Mouse (Mus musculus) midbrain, embryonic 10.5 days (tissue): ENCODE results near the gene Palld. TPM values are rescaled to one million over a fixed set of nuclear protein-coding genes. Genes with fewer than 3 reads are reported as not detected.

Experiments
- DNase-seq: peaks from one replicate; pipeline ENCODE4 v3.0.0-alpha.2; 2017; ENCODE audit warnings: low spot score
- H3K27ac ChIP-seq: fragments of 300-500 bp; sonication (generic); replicated peaks from 2 replicates; pipeline ENCODE4 v1.5.1; 2016; ENCODE audit warnings: mild to moderate bottlenecking
- H3K27me3 ChIP-seq: fragments of 300-500 bp; sonication (generic); 2 replicates; pipeline ENCODE4 v1.6.1; 2016; ENCODE audit warnings: low read depth, mild to moderate bottlenecking; ENCODE audit not compliant: poor library complexity, severe bottlenecking
- H3K36me3 ChIP-seq: fragments of 300-500 bp; sonication (generic); 2 replicates; pipeline ENCODE4 v1.6.1; 2016; ENCODE audit warnings: mild to moderate bottlenecking, moderate library complexity
- H3K4me1 ChIP-seq: fragments of 300-500 bp; sonication (generic); 2 replicates; pipeline ENCODE4 v1.6.1; 2016
- H3K4me3 ChIP-seq: fragments of 300-500 bp; sonication (generic); 2 replicates; pipeline ENCODE4 v1.5.1; 2016; ENCODE audit warnings: mild to moderate bottlenecking, moderate library complexity
- H3K9me3 ChIP-seq: fragments of 300-500 bp; sonication (generic); replicated peaks from 2 replicates; pipeline ENCODE4 v1.6.1; 2016; ENCODE audit warnings: mild to moderate bottlenecking
- WGBS: fragments of 180-500 bp; shearing (Covaris S2); methylation state at CpG from one replicate; pipeline ENCODE4 v1.1.7; 2016; 5-methylcytosine and 5-hydroxymethylcytosine counted together
- polyA plus RNA-seq: library from polyadenylated mRNA; unstranded; fragments of >200 nt; fragmentation: Nextera tagmentation; extraction: Ambion mirVana; gene quantifications from 2 replicates; pipeline ENCODE4 v1.2.1, GENCODE M21; 2016

Palld gene
- polyA plus RNA-seq, 1 experiment from 2014 or later, result 58.2 TPM

DNA sequence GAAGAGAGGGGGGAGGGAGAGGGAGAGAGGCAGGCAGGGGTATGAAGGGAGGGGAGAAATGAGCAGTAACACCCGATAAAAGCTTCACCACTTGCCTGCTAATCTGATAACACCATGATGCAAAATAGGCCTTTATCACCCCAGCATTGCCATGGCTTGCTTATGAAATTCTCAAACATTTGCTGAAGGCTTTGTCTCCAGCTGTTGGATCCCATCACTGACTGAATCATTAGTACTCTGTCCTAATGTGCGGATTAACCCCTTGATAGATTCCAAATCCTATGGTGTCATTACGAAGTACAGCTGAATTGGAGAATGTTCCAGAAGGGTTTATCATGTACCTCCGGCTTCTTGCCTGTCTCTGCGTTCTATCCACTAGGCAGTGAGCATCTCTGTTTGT lies 55.0 kb downstream of the Palld start:
- H3K4me3 ChIP-seq, result no peak overlapping the region
- 76% methylated on average over 5 of the region's 5 CpGs for WGBS
- peaks cover 48% of the 10 kb centered on the region for H3K27me3 ChIP-seq
- H3K9me3 ChIP-seq, result no peaks in the 10 kb centered on the region
- no peak for DNase-seq
- H3K4me1 ChIP-seq, result peaks cover 13% of the 10 kb centered on the region
- H3K27ac ChIP-seq, result no peak overlapping the region
- no peaks in the 10 kb centered on the region for H3K36me3 ChIP-seq

DNA sequence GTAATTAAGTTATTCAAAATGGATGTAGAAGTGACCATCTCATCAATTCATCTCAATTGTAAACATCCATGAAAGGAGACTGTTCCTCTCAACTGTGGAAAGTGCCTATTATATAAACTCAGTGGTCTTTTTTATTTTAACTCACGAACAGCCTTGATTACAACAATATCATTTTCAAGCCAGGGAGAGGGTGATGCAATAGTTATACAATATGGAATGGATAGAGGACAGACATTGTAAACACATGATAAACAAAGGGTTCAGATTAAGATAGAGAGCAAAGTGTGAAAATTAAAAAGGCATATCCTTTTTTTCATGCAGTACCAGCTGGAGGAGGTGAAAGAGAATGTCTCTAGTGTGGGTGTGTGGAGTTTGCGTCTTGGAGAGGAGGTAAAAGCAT lies 57.5 kb downstream of the Palld start:
- no peak for DNase-seq
- Histone ChIP-seq H3K4me3 (no peak overlapping the region), H3K27me3 (peaks cover 23% of the 10 kb centered on the region), H3K27ac (no peak overlapping the region), H3K36me3 (no peaks in the 10 kb centered on the region), H3K9me3 (no peaks in the 10 kb centered on the region), H3K4me1 (peaks cover 13% of the 10 kb centered on the region)
- 91% methylated on average over 2 of the region's 2 CpGs for WGBS

DNA sequence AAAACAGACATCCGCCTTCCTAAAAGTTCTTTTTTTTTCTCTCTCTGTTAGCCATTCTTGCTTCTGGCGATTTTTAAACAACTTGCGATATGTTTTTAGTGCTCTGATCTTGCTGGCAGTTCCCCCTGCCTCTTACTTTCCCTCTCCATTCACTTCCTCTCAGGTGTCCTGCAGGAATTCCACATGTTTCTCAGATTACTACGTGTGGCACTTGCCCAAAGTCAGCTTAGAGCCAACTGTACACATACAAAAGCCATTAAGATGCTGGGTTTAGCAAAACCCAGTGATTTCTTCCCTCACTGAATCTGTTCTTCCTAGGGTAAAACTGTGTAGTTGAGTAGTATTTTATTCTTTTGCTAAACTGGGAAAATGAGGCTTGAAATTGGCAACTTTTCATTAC lies 57.9 kb downstream of the Palld start:
- H3K27ac ChIP-seq, result no peak overlapping the region
- H3K27me3 ChIP-seq, result peaks cover 19% of the 10 kb centered on the region
- no peaks in the 10 kb centered on the region for H3K9me3 ChIP-seq
- no peak overlapping the region for H3K4me3 ChIP-seq
- WGBS, result 84% methylated on average over 4 of the region's 4 CpGs
- no peaks in the 10 kb centered on the region for H3K36me3 ChIP-seq
- no peak for DNase-seq
- peaks cover 13% of the 10 kb centered on the region for H3K4me1 ChIP-seq

DNA sequence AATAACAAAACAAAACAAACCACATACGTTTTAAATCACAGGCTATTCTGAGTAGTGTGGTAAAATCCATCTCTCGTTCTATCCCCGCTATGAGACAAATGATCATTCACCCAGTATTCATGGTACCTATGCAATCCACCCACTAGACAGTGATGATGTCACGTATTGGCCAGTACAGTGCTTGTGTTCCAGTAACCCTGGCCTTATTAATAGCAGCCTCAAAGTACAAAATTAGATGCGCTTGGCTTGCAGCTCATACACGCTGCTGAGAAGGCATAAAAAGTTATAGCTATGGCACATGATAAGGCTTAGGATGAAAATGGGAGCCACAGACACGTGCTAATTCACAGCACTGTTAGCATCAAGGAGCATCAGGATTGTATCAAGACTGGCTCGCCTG lies 58.7 kb downstream of the Palld start:
- DNase-seq, result no peak
- Histone ChIP-seq H3K4me1 (peaks cover 8% of the 10 kb centered on the region), H3K27me3 (peaks cover 16% of the 10 kb centered on the region; the same call in 1 of the 2 replicates), H3K36me3 (no peaks in the 10 kb centered on the region), H3K9me3 (no peaks in the 10 kb centered on the region), H3K27ac (no peak overlapping the region), H3K4me3 (no peak overlapping the region)
- WGBS, result 94% methylated on average over 8 of the region's 8 CpGs

DNA sequence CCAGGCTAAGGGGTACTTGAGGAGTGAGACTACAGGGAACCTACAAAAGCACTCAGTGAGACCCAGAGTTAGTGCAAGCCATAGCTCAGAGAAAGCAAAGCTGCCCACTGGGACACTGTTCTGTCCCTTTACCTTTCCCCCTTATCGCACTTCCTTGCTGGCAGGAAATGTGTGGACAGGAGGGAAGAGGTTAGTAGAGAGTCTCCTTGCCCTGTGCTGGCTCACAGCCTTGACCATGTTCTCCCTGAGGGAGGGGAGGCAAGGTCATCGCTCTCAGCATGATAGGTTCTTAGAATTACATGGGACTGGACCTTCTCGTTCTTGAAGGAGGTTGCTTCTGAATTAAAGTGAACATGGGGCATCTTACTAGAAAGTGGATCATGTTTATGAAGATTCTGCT lies 69.3 kb downstream of the Palld start:
- Histone ChIP-seq H3K27me3 (no peaks in the 10 kb centered on the region), H3K4me1 (no peaks in the 10 kb centered on the region), H3K36me3 (no peaks in the 10 kb centered on the region), H3K9me3 (no peaks in the 10 kb centered on the region), H3K4me3 (no peak overlapping the region), H3K27ac (no peak overlapping the region)
- no peak for DNase-seq
- 92% methylated on average over 3 of the region's 3 CpGs for WGBS

DNA sequence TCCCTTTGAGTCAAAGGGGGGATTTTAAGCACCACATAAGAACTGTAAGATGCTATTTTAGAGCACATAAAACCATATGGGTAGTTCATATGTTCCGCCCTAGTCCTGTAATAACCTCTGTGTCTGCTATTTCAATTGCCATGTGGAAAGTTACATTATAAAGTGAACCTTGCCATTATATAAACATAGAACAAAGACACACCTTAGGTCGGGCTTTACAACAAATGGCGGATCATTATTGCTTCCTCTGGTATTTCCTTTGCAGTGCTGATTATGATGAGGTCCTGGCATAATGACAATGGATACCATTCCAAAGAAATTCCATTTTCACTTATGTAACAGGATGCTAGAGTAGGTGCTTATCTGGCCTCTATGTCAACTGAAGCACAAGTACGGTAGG lies 70.5 kb downstream of the Palld start:
- 88% methylated on average over 4 of the region's 4 CpGs for WGBS
- no peak overlapping the region for H3K4me3 ChIP-seq
- no peaks in the 10 kb centered on the region for H3K9me3 ChIP-seq
- no peaks in the 10 kb centered on the region for H3K27me3 ChIP-seq
- H3K4me1 ChIP-seq, result no peaks in the 10 kb centered on the region
- no peak for DNase-seq
- no peaks in the 10 kb centered on the region for H3K36me3 ChIP-seq
- H3K27ac ChIP-seq, result no peak overlapping the region

DNA sequence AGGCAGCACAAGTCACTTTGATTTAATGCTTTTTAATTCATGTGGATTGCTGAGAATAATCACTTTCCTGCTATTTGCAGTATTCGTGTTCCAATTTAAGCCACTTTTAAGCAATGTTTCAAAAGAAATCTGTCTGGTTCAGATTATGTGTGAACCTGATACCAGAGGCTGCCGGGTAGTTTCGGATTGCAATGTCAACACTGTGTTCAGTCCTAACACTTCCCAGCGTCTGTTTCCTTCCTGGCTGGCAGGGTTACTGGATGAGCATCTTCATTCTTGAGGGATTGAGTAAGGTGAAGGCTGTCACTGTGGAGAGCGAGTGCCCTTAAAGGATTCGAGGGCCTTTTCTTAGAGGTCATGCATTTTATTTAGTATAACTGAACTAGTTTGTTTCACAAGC lies 71.7 kb downstream of the Palld start:
- no peak overlapping the region for H3K27ac ChIP-seq
- 61% methylated on average over 6 of the region's 6 CpGs for WGBS
- H3K4me1 ChIP-seq, result no peaks in the 10 kb centered on the region
- no peak overlapping the region for H3K4me3 ChIP-seq
- no peaks in the 10 kb centered on the region for H3K27me3 ChIP-seq
- no peaks in the 10 kb centered on the region for H3K9me3 ChIP-seq
- no peak for DNase-seq
- no peaks in the 10 kb centered on the region for H3K36me3 ChIP-seq

DNA sequence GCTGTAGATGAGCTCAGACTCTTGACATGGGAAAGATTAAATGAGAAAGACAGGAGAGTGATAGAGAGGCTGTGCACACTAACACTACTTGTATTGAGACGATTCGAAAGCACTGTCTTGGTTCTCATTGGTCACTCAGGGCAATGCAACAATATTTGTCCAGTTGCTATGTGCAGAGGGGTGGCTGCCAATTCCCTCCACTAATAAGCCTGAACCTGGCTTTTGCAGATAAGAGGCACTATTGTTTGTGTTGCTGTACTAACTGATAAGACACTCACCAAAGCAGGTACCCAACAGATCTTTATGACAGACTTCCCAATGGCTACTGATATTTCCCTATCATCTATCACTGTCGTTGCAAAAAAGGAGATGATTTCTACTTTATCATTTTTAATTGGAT lies 77.9 kb downstream of the Palld start:
- no peaks in the 10 kb centered on the region for H3K9me3 ChIP-seq
- no peaks in the 10 kb centered on the region for H3K27me3 ChIP-seq
- DNase-seq, result no peak
- H3K4me3 ChIP-seq, result no peak overlapping the region
- no peak overlapping the region for H3K27ac ChIP-seq
- H3K4me1 ChIP-seq, result no peaks in the 10 kb centered on the region
- no peaks in the 10 kb centered on the region for H3K36me3 ChIP-seq
- WGBS, result 83% methylated on average over 3 of the region's 3 CpGs

DNA sequence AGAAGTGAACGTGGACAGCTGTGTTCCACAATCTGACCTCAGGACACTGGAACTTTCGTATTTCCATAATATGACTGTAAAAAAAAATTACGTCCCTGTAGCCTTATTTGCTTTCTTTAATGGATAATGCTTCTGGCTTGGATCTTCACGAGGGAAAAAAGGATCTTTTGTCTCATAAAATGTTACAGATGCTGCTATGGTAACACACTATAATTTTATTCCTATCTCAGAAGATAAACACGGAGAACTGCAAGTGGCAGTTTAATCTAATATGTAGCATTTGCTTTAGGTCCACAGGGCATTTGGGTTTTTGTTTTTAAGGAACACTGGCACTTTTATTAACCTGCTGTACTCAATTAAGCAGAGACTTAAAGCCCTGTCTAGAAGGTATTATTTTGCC lies 79.3 kb downstream of the Palld start:
- no peak overlapping the region for H3K27ac ChIP-seq
- no peaks in the 10 kb centered on the region for H3K27me3 ChIP-seq
- H3K4me3 ChIP-seq, result no peak overlapping the region
- no peaks in the 10 kb centered on the region for H3K4me1 ChIP-seq
- 72% methylated on average over 5 of the region's 5 CpGs for WGBS
- DNase-seq, result no peak
- H3K9me3 ChIP-seq, result no peaks in the 10 kb centered on the region
- no peaks in the 10 kb centered on the region for H3K36me3 ChIP-seq

DNA sequence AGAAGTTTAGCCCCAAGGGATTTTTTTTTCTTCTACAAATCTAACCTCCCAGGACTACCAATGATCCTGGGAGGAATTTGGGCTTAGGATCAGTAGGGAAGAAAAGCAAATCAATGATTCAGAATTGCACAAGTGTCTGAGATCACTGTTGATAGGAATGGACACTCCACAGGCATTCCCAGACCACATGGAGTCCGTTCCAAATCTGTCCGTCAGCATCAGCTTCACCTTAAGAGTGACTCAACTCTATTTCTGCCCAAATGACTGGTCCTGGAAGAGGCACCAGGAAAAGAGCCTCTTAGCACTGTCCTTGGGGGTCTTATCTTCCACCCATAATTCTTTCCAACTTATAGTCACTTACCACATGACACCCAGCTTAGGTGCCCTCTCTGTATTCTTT lies 98.7 kb downstream of the Palld start:
- DNase-seq, result no peak
- Histone ChIP-seq H3K4me3 (no peak overlapping the region), H3K27ac (no peak overlapping the region), H3K9me3 (no peaks in the 10 kb centered on the region), H3K36me3 (no peaks in the 10 kb centered on the region), H3K4me1 (no peaks in the 10 kb centered on the region), H3K27me3 (no peaks in the 10 kb centered on the region)
- 89% methylated on average over 2 of the region's 2 CpGs for WGBS

DNA sequence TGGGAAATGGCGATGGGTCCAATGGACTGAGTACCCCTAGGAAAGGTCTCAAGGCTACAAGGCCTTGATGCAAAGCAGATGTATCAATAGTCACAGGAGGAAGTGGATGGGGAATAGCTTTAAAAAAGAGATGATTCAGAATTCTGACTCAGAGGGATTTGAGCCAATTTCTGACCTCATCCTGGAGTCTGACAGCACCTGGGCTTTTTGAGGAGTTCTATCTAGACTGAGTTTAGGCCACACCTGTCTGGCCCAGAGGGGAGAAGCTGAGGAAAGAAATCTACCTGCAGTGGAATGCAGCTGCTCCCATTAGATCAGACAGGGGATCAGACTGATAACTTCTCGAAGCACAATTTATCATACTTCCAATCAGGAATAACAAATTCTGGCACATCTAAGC lies 99.7 kb downstream of the Palld start:
- H3K36me3 ChIP-seq, result no peaks in the 10 kb centered on the region
- H3K27me3 ChIP-seq, result no peaks in the 10 kb centered on the region
- H3K27ac ChIP-seq, result no peak overlapping the region
- no peaks in the 10 kb centered on the region for H3K9me3 ChIP-seq
- H3K4me3 ChIP-seq, result no peak overlapping the region
- H3K4me1 ChIP-seq, result no peaks in the 10 kb centered on the region
- DNase-seq, result no peak
- WGBS, result 86% methylated on average over 2 of the region's 2 CpGs

DNA sequence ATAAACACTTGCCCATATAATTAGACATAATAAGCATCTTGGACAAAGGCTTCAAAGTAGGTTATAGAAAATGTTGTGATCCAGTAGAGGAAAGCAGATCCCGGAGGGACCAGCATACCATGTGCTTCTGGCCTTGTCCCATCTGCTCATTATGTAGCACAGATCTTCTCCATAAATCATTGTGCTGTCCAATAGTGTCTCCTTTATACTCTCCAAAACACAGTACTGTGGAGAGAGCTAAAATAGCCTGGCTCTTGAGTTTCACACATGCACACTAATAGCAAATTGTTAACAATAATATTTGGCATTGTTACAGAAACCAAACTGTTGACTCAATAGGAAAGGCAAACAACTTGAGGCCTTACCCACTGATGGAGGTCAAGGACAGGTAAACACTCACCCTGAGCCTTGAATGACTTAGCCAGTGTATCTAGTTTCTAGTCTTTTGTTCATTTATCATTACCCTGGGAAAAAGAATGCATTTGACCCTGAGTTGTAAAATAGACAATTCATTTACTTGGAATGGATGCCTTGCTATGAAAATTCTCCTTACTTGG lies 105.0 kb downstream of the Palld start:
- H3K4me3 ChIP-seq, result no peak overlapping the region
- 88% methylated on average over 1 of the region's 1 CpGs for WGBS
- no peaks in the 10 kb centered on the region for H3K36me3 ChIP-seq
- no peaks in the 10 kb centered on the region for H3K4me1 ChIP-seq
- H3K9me3 ChIP-seq, result no peaks in the 10 kb centered on the region
- DNase-seq, result no peak
- H3K27me3 ChIP-seq, result no peaks in the 10 kb centered on the region
- no peak overlapping the region for H3K27ac ChIP-seq

DNA sequence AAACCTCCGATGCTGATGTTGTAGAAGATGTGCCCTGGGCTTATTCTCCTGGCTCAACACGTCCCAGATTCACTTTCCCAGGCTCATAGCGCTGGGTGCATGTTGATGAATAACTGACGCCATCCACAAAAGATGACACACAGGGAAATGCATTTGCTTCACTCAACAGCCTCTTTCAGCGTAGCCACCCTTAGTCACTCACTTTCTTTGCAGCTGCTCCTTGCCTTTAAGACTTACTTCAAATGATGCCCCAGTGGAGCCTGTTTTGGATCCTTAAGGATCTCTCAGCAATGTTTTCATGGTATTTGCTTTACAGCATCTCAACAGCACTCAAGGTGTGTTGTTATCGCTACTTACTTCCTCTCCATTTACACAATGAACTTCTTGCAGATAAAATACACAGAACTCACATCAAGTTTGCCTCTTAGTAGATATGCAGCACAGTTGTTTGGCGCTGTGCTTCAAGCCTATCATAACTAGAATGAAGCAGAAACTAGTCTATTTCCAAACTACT lies 105.9 kb downstream of the Palld start:
- Histone ChIP-seq H3K27me3 (no peaks in the 10 kb centered on the region), H3K4me3 (no peak overlapping the region), H3K4me1 (no peaks in the 10 kb centered on the region), H3K36me3 (no peaks in the 10 kb centered on the region), H3K9me3 (no peaks in the 10 kb centered on the region), H3K27ac (no peak overlapping the region)
- DNase-seq, result no peak
- 91% methylated on average over 7 of the region's 7 CpGs for WGBS

DNA sequence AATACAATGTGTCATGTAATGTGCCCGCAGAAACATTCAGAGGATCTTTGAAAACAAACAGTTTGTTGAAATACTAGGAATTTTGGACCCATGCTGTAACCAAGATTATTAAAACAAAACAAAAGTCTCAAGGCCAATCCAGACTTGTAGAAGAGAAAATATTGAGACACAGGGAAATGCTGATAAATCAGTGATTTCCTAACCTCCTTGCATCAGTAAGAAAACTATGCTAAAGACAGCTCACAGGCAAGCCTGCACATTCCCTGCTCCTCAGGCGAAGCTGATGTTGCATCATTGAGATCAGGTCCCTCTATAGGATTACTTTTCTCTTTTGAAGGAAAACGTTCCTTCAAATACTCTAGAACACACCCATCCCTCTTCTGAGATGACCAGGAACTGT lies 112.5 kb downstream of the Palld start:
- WGBS, result 81% methylated on average over 3 of the region's 3 CpGs
- Histone ChIP-seq H3K27ac (no peak overlapping the region), H3K9me3 (no peaks in the 10 kb centered on the region), H3K36me3 (no peaks in the 10 kb centered on the region), H3K4me3 (no peak overlapping the region), H3K4me1 (no peaks in the 10 kb centered on the region), H3K27me3 (no peaks in the 10 kb centered on the region)
- no peak for DNase-seq
